Mouse (Mus musculus): ENCODE data around the gene Cat. TPM values are rescaled to one million over a fixed set of nuclear protein-coding genes. Genes with fewer than 3 reads are reported as not detected.
A peak's percentile ranks its signal among the peaks of the same experiment; 100 is the strongest.

Cat gene
- polyA plus RNA-seq, 1 experiment from 2014 or later, result 127 TPM

DNA sequence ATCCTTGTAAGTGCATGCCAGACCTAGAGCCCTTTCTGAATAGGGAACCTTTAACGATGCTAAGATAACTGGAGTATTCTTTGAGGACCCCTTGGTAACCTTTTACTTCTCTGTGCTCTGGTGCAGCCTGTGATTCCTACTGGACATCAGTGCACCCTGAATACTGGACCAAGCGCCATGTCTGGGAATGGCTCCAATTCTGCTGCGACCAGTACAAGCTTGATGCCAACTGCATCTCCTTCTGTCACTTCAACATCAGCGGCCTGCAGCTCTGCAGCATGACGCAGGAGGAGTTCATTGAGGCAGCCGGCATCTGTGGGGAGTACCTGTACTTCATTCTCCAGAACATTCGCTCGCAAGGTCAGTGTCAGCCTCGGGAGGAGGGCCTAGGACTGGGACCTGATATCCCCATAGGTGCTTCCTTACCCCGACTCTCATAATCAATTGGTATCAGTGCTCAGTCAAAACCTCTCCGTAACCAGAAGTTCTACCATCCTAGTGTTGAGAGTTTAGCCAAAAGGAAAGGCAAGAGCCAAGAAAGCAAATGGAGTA lies 45.8 kb downstream of the Cat start:
- 91% methylated on average over 11 of the region's 11 CpGs for WGBS
- Histone ChIP-seq H3K9me3 (ENCODE audit: control insufficient read depth, low read length) (no peaks in the 10 kb centered on the region), H3K27ac (ENCODE audit: low read depth, low read length) (no peak overlapping the region), H3K4me2 (ENCODE audit: low read depth) (no peak overlapping the region), H3K9ac (ENCODE audit: low read length) (no peak overlapping the region), H3K4me3 (ENCODE audit: low read depth, low read length) (no peak overlapping the region), H3K27me3 (ENCODE audit: control insufficient read depth, insufficient read depth, low read length) (no peaks in the 10 kb centered on the region), H3K4me1 (ENCODE audit: control insufficient read depth, insufficient read depth, low read length) (no peaks in the 10 kb centered on the region), H3K36me3 (ENCODE audit: control insufficient read depth, insufficient read depth, low read length) (no peaks in the 10 kb centered on the region)
- DNase-seq (ENCODE audit: low spot score) (no peak), ATAC-seq (ENCODE audit: insufficient read depth, low FRiP score, low TSS enrichment) (no peak)

DNA sequence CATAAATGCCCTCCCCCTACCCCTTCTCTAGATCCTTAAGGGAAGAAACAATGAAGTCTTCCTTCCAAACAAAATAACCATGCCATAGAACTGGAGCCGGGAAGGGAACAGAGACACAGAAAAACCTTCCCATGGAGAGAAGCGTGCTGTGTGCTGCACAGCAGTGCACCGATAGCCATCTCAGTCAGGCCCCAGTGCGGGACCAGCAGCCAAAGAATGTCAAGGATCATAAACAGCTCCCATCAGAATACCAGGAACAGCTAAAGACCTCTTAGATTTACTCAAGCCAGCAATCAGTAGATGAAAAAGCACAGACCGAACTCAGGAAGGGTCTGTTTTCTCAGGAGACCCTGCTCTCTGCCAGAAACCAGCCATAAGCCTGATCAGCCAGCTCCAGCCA lies 48.4 kb downstream of the Cat start:
- Histone ChIP-seq H3K4me2 (ENCODE audit: low read depth) (no peak overlapping the region), H3K9me3 (ENCODE audit: control insufficient read depth, low read length) (no peaks in the 10 kb centered on the region), H3K4me3 (ENCODE audit: low read depth, low read length) (no peak overlapping the region), H3K4me1 (ENCODE audit: control insufficient read depth, insufficient read depth, low read length) (no peaks in the 10 kb centered on the region), H3K27me3 (ENCODE audit: control insufficient read depth, insufficient read depth, low read length) (no peaks in the 10 kb centered on the region), H3K36me3 (ENCODE audit: control insufficient read depth, insufficient read depth, low read length) (no peaks in the 10 kb centered on the region), H3K27ac (ENCODE audit: low read depth, low read length) (no peak overlapping the region), H3K9ac (ENCODE audit: low read length) (no peak overlapping the region)
- no peak for ATAC-seq (ENCODE audit: insufficient read depth, low FRiP score, low TSS enrichment)
- 45% methylated on average over 5 of the region's 5 CpGs for WGBS
- no peak for DNase-seq (ENCODE audit: low spot score)

DNA sequence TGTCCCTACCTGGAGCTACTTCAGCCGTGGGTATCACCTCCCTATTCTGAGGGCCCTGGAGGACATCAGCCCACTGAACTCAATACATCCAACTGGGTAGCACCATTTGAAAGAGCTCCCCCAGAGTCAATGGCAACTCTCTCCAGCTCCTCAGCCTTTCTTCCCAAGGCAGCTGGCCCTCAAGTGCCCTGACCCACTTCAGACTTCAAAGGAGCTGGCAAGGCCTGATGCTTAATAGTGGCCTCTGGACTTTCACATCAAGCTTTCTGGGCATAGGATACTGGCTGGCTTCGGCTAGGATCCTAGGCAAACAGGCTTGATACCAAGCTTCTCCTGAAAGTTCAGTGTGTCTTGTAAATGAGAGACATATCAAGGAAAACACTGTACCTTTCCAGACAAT lies 49.9 kb downstream of the Cat start:
- no peak for ATAC-seq (ENCODE audit: insufficient read depth, low FRiP score, low TSS enrichment)
- H3K27me3 ChIP-seq (ENCODE audit: control insufficient read depth, insufficient read depth, low read length), result no peaks in the 10 kb centered on the region
- no peak overlapping the region for H3K4me3 ChIP-seq (ENCODE audit: low read depth, low read length)
- WGBS, result 82% methylated on average over 2 of the region's 2 CpGs
- no peak overlapping the region for H3K4me2 ChIP-seq (ENCODE audit: low read depth)
- H3K9ac ChIP-seq (ENCODE audit: low read length), result no peak overlapping the region
- H3K4me1 ChIP-seq (ENCODE audit: control insufficient read depth, insufficient read depth, low read length), result no peaks in the 10 kb centered on the region
- no peak overlapping the region for H3K27ac ChIP-seq (ENCODE audit: low read depth, low read length)
- DNase-seq (ENCODE audit: low spot score), result no peak
- no peaks in the 10 kb centered on the region for H3K9me3 ChIP-seq (ENCODE audit: control insufficient read depth, low read length)
- H3K36me3 ChIP-seq (ENCODE audit: control insufficient read depth, insufficient read depth, low read length), result no peaks in the 10 kb centered on the region

DNA sequence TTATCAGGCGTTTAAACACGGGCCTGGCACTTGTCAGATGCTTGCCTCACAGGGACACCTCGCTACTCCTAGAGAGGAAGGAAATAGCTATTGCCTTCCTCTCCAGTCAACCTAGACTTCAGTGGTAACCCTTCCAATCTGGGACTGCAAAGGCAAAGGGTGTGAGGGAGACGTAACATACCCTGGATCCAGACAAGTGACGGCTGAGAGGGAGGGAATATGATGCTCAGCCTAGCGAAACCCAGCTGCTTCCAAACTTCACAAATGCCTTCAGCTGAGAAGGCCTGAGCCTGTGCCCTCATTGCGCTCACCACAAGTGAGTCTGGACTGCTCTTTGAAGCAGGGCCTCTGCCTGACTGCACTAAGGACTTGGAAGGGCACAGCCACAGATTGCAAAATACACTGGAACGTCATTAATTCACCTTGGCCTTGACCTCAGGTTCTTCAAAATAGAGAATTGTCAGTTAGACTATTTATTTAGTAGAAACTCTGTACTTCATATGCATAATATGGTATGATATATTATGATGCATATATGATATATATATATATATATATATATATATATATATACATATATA lies 52.2 kb downstream of the Cat start:
- Histone ChIP-seq H3K27ac (ENCODE audit: low read depth, low read length) (no peak overlapping the region), H3K36me3 (ENCODE audit: control insufficient read depth, insufficient read depth, low read length) (no peaks in the 10 kb centered on the region), H3K4me1 (ENCODE audit: control insufficient read depth, insufficient read depth, low read length) (no peaks in the 10 kb centered on the region), H3K4me2 (ENCODE audit: low read depth) (no peak overlapping the region), H3K4me3 (ENCODE audit: low read depth, low read length) (no peak overlapping the region), H3K27me3 (ENCODE audit: control insufficient read depth, insufficient read depth, low read length) (no peaks in the 10 kb centered on the region), H3K9me3 (ENCODE audit: control insufficient read depth, low read length) (no peaks in the 10 kb centered on the region), H3K9ac (ENCODE audit: low read length) (no peak overlapping the region)
- no peak for DNase-seq (ENCODE audit: low spot score)
- ATAC-seq (ENCODE audit: insufficient read depth, low FRiP score, low TSS enrichment), result no peak
- WGBS, result 80% methylated on average over 8 of the region's 8 CpGs

DNA sequence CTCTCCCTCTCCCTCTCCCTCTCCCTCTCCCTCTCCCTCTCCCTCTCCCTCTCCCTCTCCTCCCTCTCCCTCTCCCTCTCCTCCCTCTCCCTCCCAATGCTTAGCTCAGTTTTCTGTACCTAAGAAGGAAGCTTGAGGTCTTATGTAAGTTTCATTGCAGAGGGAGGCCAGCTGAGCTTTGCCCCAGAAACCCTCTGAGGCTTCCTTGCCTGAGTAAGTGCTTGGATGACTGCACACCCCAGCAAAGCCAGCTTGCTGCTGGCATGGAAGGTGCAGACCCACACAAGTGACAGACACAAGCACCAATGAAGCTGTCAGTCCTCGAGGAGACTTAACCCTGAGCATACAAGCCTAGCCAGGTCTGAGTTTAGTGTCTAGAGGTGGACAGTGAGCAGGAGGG lies 54.2 kb downstream of the Cat start:
- Histone ChIP-seq H3K4me2 (ENCODE audit: low read depth) (no peak overlapping the region), H3K9ac (ENCODE audit: low read length) (no peak overlapping the region), H3K4me3 (ENCODE audit: low read depth, low read length) (no peak overlapping the region), H3K9me3 (ENCODE audit: control insufficient read depth, low read length) (no peaks in the 10 kb centered on the region), H3K27ac (ENCODE audit: low read depth, low read length) (no peak overlapping the region), H3K36me3 (ENCODE audit: control insufficient read depth, insufficient read depth, low read length) (no peaks in the 10 kb centered on the region), H3K27me3 (ENCODE audit: control insufficient read depth, insufficient read depth, low read length) (no peaks in the 10 kb centered on the region), H3K4me1 (ENCODE audit: control insufficient read depth, insufficient read depth, low read length) (no peaks in the 10 kb centered on the region)
- WGBS, result 69% methylated on average over 1 of the region's 1 CpGs
- ATAC-seq (ENCODE audit: insufficient read depth, low FRiP score, low TSS enrichment) (no peak), DNase-seq (ENCODE audit: low spot score) (no peak)

DNA sequence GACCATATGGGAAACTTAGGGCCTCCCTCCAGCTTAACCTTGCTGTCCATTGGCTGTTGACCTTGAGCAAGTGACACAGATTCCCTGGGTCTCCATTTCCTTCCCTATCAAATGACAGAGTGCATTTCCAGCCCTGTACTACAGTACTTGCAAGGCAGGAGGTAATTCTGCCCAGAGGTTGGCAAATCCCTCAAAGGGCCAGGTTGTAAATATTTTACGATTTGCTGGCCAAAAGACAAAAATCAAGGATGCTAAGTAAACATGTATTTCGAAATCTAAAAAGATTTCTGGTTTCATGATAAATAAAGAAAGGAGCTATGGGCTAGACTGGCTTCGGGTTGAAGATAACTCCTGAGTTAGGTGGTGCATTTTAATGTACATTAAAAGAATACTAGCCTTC lies 56.6 kb downstream of the Cat start:
- Histone ChIP-seq H3K27me3 (ENCODE audit: control insufficient read depth, insufficient read depth, low read length) (no peaks in the 10 kb centered on the region), H3K4me1 (ENCODE audit: control insufficient read depth, insufficient read depth, low read length) (no peaks in the 10 kb centered on the region), H3K4me3 (ENCODE audit: low read depth, low read length) (no peak overlapping the region), H3K4me2 (ENCODE audit: low read depth) (no peak overlapping the region), H3K36me3 (ENCODE audit: control insufficient read depth, insufficient read depth, low read length) (no peaks in the 10 kb centered on the region), H3K27ac (ENCODE audit: low read depth, low read length) (no peak overlapping the region), H3K9me3 (ENCODE audit: control insufficient read depth, low read length) (no peaks in the 10 kb centered on the region), H3K9ac (ENCODE audit: low read length) (no peak overlapping the region)
- ATAC-seq (ENCODE audit: insufficient read depth, low FRiP score, low TSS enrichment) (no peak), DNase-seq (ENCODE audit: low spot score) (no peak)
- WGBS, result 92% methylated on average over 3 of the region's 3 CpGs

DNA sequence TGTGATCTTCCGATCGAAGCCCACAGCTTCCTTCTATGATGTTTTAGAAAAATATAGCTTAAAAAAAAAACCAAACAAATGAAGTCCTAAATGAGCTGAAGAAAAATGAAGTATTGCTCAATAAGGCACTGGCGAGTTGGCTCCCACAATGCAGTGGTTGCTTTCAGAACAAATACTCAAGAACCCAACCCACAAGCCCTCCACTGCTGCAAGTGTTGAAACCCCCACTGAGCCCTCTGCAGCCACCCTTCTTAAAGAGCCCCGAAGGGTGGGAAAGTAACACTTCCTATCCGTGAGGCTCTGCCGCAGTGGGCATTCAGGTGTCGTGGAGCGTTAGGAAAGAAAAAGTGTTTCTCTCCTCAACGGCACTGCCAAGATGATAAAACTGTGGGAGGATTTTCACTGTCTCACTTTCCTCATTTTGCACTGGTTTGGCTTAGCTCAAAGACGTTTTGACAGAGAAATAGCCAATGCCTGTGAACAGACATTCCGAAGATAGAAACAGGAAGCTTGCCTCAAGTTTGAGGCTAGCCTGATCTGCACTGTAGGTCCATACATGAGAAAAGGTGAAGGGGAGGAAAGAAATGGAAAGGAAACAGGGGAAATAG lies 59.4 kb downstream of the Cat start:
- DNase-seq (ENCODE audit: low spot score), result no peak

DNA sequence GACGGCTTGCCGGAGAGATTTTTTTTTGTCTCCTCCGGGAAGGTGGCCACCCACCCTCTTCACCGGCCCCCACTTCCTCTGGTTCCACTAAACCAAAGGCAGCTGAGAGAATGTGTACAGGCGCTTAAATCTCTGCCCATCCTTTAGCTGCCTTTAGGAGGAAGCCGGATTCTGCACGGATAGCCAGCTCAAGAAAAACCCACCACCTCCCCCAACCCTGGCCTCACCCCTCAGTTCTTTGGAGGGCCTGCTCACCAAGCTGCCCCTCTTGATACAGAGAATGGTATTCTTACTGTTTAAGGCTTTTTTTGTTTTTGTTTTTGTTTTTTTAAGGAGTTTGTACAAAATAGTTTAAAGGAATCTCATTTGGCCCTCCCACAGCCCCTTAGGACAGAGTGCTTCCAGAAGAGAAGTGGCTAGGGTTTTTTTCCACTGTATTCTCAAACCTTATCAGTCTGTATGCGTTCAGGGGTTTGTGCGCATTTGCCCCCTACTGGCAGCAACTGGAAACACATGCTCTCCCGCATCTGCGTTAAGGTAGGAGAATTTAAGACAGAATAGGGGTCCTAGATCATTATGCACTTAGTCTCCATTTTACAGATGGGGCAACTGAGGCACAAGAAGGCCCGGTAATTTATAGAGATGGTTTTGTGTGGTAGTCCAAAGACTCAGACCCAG lies 60.5 kb downstream of the Cat start:
- no peak overlapping the region for H3K4me3 ChIP-seq (ENCODE audit: low read depth, low read length)
- H3K9me3 ChIP-seq (ENCODE audit: control insufficient read depth, low read length), result no peaks in the 10 kb centered on the region
- H3K36me3 ChIP-seq (ENCODE audit: control insufficient read depth, insufficient read depth, low read length), result no peaks in the 10 kb centered on the region
- H3K9ac ChIP-seq (ENCODE audit: low read length), result no peak overlapping the region
- H3K27ac ChIP-seq (ENCODE audit: low read depth, low read length), result no peak overlapping the region
- ATAC-seq (ENCODE audit: insufficient read depth, low FRiP score, low TSS enrichment), result no peak
- no peak overlapping the region for H3K4me2 ChIP-seq (ENCODE audit: low read depth)
- H3K27me3 ChIP-seq (ENCODE audit: control insufficient read depth, insufficient read depth, low read length), result no peaks in the 10 kb centered on the region
- H3K4me1 ChIP-seq (ENCODE audit: control insufficient read depth, insufficient read depth, low read length), result no peaks in the 10 kb centered on the region
- WGBS, result 39% methylated on average over 12 of the region's 12 CpGs
- DNase-seq (ENCODE audit: low spot score), result peak; percentile 69

More for the DNA sequence above, 59.4 kb downstream of the Cat start:
- Histone ChIP-seq H3K27ac (ENCODE audit: low read depth, low read length) (no peak overlapping the region), H3K9me3 (ENCODE audit: control insufficient read depth, low read length) (no peaks in the 10 kb centered on the region), H3K4me2 (ENCODE audit: low read depth) (no peak overlapping the region), H3K9ac (ENCODE audit: low read length) (no peak overlapping the region), H3K4me1 (ENCODE audit: control insufficient read depth, insufficient read depth, low read length) (no peaks in the 10 kb centered on the region), H3K27me3 (ENCODE audit: control insufficient read depth, insufficient read depth, low read length) (no peaks in the 10 kb centered on the region), H3K4me3 (ENCODE audit: low read depth, low read length) (no peak overlapping the region), H3K36me3 (ENCODE audit: control insufficient read depth, insufficient read depth, low read length) (no peaks in the 10 kb centered on the region)
- WGBS, result 77% methylated on average over 11 of the region's 11 CpGs
- ATAC-seq (ENCODE audit: insufficient read depth, low FRiP score, low TSS enrichment), result no peak

DNA sequence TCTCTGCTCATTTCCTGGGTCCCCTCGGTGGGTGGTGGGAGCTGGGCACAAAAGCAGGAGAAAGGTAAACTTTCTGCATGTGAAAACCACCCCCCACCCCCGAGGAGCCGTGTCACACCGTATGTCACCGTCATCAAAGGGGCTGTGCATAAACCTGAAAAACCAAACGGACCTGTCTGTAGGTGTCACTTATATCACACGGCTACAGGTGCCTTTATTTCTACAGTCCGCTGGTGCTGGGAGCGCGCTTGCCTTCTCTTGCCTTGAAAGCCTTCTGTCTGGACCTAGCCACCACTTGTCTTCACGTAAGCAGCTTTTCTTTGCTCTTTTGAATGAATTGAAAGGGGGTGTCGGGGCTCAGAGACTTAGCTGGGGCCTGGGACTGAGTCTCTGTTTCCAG lies 61.1 kb downstream of the Cat start:
- no peaks in the 10 kb centered on the region for H3K4me1 ChIP-seq (ENCODE audit: control insufficient read depth, insufficient read depth, low read length)
- no peaks in the 10 kb centered on the region for H3K9me3 ChIP-seq (ENCODE audit: control insufficient read depth, low read length)
- DNase-seq (ENCODE audit: low spot score) (no peak), ATAC-seq (ENCODE audit: insufficient read depth, low FRiP score, low TSS enrichment) (no peak)
- no peak overlapping the region for H3K27ac ChIP-seq (ENCODE audit: low read depth, low read length)
- H3K9ac ChIP-seq (ENCODE audit: low read length), result no peak overlapping the region
- 81% methylated on average over 12 of the region's 12 CpGs for WGBS
- no peak overlapping the region for H3K4me3 ChIP-seq (ENCODE audit: low read depth, low read length)
- H3K36me3 ChIP-seq (ENCODE audit: control insufficient read depth, insufficient read depth, low read length), result no peaks in the 10 kb centered on the region
- no peak overlapping the region for H3K4me2 ChIP-seq (ENCODE audit: low read depth)
- no peaks in the 10 kb centered on the region for H3K27me3 ChIP-seq (ENCODE audit: control insufficient read depth, insufficient read depth, low read length)

Data from neural tube, embryonic 11.5 days (tissue).